Mouse (Mus musculus) heart, adult 8-10 months (tissue): ENCODE data around the gene Kirrel3. TPM values are rescaled to one million over a fixed set of nuclear protein-coding genes. Genes with fewer than 3 reads are reported as not detected.

Source experiments
- DNase-seq: peaks from one replicate; pipeline ENCODE4 v3.0.0; 2022; ENCODE audit warnings: low spot score
- total RNA-seq, 4 experiments: library from RNA; stranded (reverse); gene quantifications; 2 replicates each; pipeline ENCODE4 v1.2.4; 2022

Kirrel3 gene
- total RNA-seq, 4 experiments from 2014 or later: 0.33 to 0.69 (median 0.54) TPM

DNA sequence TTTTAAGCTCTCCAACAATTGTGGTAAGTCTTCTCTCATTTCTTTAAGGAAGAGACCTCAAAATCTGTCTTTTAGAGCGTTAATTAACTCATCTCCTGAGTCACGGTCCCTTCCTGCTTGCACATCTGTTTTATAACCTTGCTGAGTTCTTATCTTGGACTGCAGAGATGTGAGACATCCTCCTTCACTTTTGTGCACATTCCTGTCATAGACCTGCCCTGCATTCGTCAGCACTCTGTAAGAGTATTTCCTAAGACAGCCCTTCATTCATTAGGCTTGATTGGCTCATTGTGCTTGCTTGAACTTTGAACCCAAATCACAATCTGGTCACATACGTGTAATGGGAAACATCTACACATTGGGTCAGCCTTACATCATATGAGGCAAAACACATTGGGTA, 114.6 kb downstream of the Kirrel3 start:
- no peak for DNase-seq

DNA sequence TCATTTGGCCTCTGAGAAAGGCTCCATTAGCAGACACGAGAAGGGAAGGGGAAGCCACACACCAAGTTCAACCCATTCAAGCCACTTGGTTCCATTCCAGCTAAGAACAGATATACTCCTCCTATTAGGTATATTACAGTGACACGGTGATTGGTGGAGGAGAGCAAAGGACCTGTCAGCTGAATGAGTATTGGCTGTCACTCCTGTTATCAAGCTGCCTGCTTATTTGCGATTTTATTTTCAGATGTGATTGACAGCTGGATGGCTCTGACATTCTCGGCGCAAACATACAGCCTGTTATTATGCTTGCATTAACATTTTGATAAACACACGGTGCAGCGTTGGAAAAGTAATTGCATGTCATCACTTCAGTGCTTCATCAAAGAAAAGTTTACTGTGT, 118.1 kb downstream of the Kirrel3 start:
- DNase-seq: no peak

DNA sequence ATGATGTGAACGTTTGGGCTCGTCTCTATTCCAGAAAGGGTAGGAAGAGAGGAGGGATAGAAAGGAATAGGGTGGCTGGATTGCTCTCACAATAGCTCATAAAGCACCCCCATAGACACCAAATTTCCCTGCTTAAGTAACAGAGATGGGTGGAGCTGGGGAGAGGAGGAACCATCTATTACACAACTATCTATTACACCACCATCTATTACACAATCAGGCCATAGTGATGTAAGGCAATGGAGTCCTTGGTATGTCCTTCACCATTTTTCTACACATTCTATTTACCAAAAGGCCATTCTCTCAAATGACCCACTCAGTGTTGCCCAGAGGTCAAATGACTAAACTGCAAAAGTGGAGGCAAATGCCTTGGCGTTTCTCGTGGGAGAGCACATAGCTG, 119.2 kb downstream of the Kirrel3 start:
- DNase-seq: no peak

DNA sequence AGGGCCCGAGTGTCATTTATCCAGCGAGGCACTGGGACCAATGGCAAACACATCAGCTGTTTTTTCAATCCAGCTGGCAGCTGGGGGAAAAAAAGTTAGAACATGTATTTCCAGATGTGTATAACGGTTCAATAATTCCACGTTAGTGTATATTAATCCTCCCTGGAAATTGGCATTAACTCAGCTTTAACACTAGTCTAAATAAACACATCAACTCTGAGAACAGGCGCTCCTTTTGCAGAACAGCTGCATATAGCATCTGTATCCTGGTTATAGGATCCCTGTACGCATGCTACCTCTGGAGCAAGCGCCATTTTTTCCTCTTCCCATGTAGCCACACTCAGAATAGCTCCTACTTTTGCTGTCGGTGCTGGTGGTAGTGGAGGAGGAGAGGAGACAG, 119.8 kb downstream of the Kirrel3 start:
- no peak for DNase-seq

DNA sequence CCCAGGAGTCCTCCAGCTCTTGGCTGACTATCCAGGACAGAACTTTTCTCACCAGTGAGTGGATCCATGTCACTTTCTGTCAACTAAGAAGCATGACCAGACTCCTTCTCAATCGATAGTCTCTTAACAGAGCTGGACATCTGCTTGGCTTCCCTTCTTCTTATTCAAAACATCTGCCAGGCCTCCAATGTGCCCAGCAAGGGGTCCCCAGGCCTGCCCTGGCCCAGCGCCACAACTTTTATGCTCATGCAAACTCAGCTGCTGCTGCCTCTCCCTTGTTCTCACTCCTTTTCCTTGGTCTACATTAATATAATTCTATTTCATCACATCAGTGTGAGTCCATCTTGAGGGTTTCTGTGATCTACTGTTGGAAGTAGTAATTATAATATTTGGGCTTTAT, 122.3 kb downstream of the Kirrel3 start:
- DNase-seq: no peak

DNA sequence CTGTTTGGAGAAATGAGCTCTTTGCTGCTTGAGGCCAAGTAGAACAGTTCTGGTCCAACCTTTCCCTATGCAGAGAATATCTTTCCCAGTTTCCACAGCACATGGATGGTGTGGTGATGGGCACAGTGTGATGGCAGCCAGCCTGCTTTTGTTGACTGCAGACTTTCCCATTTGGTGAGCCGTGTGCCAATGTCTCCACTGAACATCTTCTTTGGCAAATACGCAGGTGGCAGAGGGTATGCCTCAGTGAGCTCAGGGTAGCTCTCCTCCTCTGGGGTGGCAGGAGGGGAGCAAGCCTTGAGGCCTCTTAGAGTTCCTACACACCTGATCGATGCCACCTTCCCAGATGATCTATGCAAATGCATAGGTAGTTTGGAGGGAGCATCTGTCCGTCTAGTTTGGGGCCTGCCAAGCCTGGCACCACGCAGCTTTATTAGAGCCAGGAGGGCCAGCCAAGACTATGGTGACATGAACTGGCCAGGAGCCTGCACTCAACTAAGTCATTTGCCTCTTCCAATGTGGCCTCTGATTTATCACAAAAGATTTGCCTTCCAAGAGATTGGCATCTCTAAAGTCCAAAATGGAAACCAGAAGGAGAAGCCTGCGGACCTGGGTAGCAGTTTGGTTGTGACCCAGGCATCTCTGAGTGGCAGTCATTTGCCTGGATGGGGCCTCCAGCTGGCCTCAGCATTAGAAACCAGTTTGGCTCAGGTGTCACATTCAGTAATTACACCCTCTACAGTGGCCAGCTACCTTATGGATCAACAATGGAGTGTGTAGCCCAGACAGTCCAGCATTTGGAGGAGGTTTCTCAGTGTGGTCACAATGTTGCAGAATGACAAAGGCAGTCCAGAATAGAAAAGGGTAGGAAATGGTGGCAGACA, 127.4 kb downstream of the Kirrel3 start:
- no peak for DNase-seq

DNA sequence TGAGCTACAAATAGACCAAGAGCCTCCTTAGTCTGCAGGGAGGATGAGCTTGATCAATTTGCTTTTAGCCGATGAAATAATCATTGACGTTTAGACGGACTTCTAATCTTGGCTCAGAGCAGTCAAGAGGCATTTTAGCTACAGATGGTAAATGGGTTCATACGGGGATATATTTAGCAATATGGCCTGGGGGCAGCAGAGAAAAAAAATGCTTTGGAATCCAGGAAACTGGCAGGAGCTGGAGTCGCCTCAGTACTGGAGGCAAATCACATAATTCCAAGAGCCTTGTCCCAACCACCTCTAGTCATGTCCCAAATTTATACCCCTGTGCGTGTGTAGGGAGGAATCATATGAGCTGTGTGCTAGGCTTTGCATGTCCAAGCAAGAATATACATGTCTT, 132.4 kb downstream of the Kirrel3 start:
- DNase-seq: no peak

DNA sequence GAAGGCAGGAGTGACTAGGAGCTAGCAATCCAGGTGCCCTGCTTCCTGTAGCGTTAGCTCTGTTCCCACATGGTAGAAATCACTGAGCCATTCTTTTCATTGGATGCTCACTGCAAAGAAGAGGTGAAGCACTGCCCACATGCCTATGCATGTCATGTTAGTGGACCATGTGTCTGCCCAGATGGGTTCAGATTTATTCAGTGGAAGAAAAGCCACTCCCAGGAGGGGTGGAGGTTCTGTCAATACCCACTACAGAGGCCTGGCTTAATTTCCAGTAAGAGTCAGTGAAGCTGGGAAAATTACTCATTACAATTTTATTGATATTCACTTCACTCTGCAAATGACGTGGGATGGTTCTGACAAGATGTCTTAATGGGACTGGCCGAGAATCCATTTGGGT, 134.2 kb downstream of the Kirrel3 start:
- DNase-seq: no peak

DNA sequence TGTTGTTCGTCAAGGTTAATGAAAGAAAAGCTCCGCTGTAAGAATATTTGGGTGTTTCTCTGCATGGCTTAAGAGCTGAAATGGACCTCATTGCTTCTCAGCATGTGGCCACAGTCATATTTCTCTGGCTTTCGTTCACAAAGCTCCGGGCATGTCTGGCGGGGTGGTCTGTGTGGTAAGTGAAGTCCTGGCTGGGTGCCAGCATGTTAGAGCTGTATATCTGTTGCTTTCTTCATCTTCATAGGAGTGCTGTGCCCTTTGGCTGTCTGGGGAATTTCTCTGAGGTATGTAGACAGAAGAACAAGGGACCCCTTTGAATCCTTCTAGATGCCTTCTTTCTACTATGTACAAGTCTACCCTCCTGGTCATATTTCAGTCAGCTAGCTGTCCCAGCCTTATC, 137.8 kb downstream of the Kirrel3 start:
- DNase-seq: no peak

DNA sequence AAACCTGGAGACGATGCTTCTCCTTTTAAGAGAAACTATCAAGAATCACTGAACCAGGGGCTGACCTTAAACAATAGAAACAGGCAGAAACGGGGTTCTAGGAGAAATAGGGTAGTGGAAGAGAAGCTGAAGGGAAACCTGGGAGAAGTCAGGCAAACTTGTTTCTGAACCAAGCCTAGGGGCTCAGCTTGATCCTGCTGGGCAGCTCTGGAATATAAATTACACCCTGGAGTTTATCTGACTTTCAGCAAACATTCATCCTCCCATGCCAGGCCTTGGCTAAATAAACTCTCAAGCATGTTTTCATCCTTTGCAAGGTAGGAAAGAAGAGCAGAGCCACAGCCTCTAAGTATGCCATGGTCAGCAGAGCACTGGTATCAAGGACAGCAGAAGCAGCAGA, 138.3 kb downstream of the Kirrel3 start:
- no peak for DNase-seq

DNA sequence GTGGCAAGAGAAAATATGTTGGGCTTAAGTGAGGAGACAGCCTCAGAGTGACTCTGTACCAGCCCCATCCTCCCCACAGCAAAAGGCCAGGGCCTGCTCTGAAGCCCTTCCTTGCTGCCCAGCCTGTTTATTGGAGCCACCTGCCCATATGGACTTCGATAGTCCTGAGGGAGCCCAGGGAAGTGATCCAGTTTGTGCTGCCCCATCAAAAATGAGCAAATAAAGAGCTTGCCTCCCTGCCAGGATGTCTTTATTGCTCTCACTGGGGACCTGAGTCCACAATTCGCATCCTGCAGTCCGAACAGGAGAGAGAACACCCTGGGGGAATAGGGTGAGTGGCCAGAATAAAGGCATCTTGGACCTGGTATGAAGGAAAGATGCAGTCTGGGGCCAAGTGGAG, 143.1 kb downstream of the Kirrel3 start:
- DNase-seq: no peak

DNA sequence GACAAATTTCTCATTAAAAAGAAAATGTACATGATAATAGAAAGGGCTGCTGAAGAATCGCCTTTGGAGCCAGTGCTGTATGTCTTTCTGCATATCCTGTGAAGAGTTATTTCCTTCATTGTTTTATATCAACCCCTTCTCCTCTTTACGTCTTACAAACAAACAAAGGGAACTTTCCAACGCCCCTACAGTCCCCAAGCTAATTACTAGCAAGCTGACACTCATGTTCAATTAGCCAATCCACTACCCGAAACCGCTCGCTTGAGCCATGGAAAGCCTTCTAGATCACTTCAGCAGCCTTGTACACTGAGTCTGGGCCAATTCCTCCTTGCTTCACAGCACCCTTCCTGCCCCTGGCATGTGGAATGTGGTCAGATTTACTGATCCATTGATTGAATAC, 150.0 kb downstream of the Kirrel3 start:
- no peak for DNase-seq

DNA sequence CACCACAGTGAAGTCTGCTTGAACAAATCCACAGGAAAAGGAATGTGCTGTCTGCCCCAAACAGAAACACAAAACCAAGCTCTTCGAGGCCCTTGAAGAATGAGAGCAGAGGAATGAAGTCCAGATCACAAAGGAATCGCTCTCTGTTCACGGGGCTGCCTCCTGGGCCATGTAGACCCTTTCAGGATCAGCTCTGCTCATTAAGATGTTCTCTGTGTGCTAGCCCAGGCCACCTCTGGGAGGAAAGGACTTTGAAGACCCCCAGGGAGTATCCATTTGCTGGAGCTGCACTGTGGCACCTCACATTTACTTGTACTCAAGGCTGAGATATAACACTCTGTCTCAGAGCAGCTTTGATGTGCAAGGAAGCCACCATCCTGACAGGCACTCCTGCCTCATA, 158.2 kb downstream of the Kirrel3 start:
- DNase-seq: no peak

DNA sequence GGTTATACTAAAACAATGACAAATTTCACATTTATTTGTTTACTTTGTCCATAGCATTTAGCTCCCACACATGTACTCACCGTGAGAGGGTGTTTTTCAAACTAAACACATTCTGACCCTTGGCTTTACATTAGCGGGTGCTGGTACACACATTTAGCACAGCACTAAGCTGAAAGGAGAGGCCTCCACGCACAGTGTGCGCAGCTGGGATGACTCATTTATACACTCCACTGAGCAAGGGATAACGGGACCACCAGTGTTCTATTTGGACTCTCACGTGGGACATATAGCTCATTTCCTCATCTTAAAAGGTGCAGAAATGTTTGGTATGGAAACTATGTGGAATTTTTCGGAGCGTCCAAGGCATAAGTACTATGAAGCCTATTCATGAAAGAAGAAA, 158.7 kb downstream of the Kirrel3 start:
- DNase-seq: no peak

DNA sequence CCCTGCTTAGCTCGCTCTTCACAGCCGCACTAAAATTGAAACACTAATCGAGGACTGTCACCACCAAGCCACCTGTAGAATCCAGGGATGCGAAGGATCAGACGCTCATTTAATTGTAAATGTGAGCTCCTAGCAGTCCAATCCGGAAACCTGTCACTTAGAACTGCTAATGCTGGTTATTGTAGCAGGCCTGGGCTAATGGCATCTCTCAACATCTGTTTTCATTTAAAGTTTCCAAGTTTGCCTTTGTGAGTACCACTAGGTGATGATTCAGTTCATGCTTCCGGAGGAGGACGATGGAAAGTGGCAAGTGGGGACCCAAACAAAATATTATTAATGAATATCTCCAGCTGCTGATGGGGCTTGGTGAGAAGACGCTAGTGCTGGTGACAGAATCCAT, 161.1 kb downstream of the Kirrel3 start:
- DNase-seq: no peak

DNA sequence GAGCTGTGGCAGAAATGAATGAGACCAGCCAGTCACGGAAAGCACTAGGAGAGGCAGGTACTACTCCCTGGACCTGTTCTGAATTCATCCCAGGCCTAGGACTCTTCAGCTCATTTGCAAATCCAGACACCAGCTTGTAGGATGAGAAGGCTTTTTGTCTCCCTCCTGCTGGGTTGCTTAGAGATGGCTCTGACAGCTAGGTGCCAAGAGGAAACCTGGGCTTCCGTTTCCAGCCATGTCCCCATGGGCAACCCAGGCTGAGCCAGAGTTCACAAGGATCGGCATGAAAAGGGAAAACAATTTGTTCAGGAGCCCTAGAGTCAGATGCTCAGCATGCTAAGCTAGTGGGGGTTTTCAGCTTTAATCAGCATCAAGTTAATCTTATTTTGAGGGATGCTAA, 166.6 kb downstream of the Kirrel3 start:
- no peak for DNase-seq

DNA sequence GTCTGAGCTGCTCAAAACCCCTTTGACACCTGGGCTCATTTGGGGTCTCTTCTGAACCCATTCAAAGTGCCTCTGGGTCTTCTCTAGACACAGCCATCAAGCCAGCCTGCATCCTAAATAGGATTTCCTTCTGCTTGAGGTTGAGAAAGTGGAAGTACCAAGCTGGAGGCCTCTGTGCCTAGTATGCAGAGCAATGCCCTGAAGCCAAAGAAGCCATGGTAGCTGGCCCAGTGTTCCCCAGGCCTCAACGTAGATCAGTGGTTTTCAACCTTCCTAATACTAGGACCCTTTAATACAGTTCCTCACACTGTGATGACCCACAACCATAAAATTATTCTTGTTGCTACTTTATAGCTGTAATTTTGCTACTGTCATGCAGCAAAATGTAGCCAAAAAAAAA, 167.4 kb downstream of the Kirrel3 start:
- no peak for DNase-seq

DNA sequence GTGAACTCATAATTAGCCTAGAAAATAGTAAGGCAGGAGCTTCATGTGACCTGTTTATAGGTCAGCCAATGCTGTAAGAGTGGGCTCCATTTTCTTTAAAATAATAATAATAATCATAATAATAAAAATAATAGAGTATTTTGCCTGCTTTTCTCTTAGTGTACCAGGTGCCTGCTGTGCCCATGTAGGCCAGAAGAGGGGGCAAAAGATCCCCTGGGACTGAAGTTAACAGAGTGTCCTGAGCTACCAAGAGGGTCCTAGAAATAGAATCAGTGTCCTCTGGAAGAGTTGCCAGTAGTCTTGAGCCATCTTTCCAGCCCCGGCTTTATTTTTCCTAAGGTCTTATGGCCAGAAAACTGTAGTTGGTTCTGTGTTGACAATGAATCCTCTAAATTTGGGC, 174.9 kb downstream of the Kirrel3 start:
- DNase-seq: no peak

DNA sequence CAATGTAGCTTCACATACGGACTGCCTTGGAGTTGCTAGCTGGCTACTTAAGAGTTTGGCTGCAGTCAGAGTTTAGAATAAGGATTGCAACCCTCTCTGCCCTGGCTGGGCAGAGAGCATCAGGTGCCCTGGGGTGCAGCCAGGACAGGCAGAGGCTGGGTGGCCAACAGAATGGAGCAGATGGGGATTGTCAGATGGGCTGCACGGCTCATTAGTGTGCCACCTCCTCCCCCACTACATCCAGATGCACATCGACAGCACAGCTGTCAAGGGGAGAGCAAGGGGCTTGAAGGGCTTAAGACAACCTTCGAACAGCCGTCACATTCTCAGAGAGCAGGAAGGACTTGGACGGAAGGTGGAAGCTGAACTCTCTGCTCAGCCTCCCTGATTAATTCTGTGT, 177.7 kb downstream of the Kirrel3 start:
- no peak for DNase-seq

DNA sequence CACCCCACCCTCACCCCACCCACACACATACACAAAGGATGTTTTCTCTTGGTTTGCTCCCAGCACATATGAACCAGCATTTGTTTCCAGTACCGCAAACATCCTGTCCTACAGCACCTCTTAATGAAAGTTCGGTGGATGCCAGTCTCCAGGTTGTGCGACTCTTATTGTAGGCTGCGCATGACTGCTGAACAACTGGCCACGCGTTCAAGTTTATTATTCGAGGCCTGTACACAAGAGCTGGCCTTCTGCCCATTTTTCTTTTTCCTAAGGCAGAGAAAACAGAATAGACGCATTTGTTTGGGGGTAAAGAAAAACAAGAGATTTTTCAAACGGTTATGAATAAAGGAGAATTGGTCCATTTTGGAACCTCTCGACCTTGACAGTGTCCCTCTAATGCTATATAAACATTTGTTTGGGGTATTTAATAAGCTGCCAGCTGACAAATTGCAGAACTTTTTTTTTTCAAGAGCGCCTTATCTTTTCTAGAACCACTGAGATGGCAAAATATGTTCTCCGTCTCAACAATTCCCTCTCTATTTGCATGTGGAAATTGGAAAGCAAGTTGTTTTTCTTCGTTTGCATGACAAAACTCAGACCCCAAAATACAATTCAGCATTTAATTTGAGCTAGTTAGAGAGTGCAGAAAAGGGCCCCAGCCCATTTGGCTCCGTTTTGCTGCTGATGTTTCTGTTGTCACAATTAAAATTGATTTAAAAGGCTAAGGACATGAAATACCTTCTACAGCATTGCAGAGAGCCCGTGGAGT, 179.9 kb downstream of the Kirrel3 start:
- DNase-seq: no peak

DNA sequence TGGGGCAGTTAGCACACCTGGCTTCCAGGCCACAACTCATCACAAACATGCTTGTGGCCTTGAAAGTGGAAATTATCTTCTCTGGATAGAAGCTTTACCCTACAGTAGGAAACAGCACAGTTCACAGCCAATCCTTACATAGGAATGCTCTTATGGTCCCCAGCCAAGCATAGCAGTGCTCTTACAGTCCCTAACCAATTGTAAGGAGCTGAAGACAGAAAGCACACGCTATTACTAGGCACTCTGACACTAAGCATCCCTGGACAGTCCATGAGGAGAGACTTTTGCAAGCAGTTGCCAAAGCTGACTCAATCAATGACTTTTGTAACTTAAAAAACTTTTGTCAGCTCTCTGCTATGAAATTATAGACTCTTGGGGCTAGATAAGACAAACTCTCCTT, 181.5 kb downstream of the Kirrel3 start:
- no peak for DNase-seq

DNA sequence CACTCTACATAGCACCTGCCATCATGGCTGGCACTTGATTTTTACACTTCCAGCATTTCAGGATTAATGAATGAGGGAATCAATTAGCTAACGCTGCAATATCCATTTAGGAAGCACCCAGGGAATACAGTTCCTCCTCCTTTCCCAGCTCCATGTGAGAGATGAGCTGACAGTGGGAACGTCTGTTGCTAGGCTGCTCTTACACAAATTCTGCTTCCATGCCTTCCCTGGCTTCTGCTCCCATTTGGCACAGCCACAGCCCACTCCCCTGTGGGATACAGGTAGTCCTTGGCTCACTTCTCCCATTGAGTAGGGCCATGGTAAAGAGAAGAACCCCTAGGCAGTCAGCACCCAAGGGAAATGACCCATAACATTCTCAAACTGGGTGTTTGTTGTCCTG, 185.2 kb downstream of the Kirrel3 start:
- no peak for DNase-seq

DNA sequence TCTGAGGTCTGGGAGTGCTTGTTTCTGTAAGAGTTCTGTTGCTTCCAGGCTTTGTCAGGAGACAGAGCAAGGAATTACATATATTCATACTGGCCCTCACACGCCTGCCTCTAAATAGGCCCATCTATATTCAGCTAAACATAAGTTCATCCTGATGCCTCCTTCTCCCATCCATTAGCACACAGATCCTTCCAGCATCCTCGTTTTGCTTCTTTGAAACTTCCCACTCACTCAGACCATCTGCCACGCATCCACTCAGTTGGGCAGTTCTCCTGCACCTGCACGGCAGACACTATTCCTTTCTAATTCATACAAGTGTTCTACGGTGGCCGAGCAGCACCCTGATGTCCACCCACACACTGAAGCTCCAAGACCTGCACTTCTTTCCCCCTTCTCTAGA, 201.1 kb downstream of the Kirrel3 start:
- no peak for DNase-seq
